Mouse (Mus musculus) liver, embryonic 12.5 days (tissue): Measurements from ENCODE around the gene Spag5. TPM values are rescaled to one million over a fixed set of nuclear protein-coding genes. Genes with fewer than 3 reads are reported as not detected.
A peak's percentile ranks its signal among the peaks of the same experiment; 100 is the strongest.

Source experiments
- ATAC-seq: fragments of 200-750 bp; cut with Nextera tagmentation; 2 replicates; pipeline ENCODE4 v1.8.0; 2017; ENCODE audit warnings: moderate number of reproducible peaks, mild to moderate bottlenecking, moderate library complexity
- H3K27ac ChIP-seq: fragments of 300-500 bp; sonication (generic); 2 replicates; pipeline ENCODE4 v1.5.1; 2016; ENCODE audit warnings: mild to moderate bottlenecking
- H3K27me3 ChIP-seq: fragments of 300-500 bp; sonication (generic); replicated peaks from 2 replicates; pipeline ENCODE4 v1.6.1; 2016; ENCODE audit warnings: mild to moderate bottlenecking, moderate library complexity
- H3K36me3 ChIP-seq: fragments of 300-500 bp; sonication (generic); 2 replicates; pipeline ENCODE4 v1.6.1; 2016; ENCODE audit warnings: mild to moderate bottlenecking, moderate library complexity
- H3K4me1 ChIP-seq: fragments of 300-500 bp; sonication (generic); 2 replicates; pipeline ENCODE4 v1.6.1; 2016
- H3K4me2 ChIP-seq: fragments of 300-500 bp; sonication (generic); 2 replicates; pipeline ENCODE4 v1.6.1; 2016; ENCODE audit warnings: mild to moderate bottlenecking, moderate library complexity
- H3K4me3 ChIP-seq: fragments of 300-500 bp; sonication (generic); 2 replicates; pipeline ENCODE4 v1.5.1; 2016; ENCODE audit warnings: mild to moderate bottlenecking, moderate library complexity
- H3K9ac ChIP-seq: fragments of 300-500 bp; sonication (generic); 2 replicates; pipeline ENCODE4 v1.6.1; 2016; ENCODE audit warnings: mild to moderate bottlenecking, moderate library complexity
- H3K9me3 ChIP-seq: fragments of 300-500 bp; sonication (generic); replicated peaks from 2 replicates; pipeline ENCODE4 v1.6.1; 2016; ENCODE audit warnings: mild to moderate bottlenecking, moderate library complexity
- WGBS: fragments of 180-500 bp; shearing (Covaris S2); methylation state at CpG from one replicate; pipeline ENCODE4 v1.1.7; 2016; ENCODE audit not compliant: insufficient replicate concordance; 5-methylcytosine and 5-hydroxymethylcytosine counted together
- polyA plus RNA-seq: library from polyadenylated mRNA; unstranded; fragments of >200 nt; fragmentation: Nextera tagmentation; extraction: Ambion mirVana; gene quantifications from 2 replicates; pipeline ENCODE4 v1.2.1, GENCODE M21; 2016

Spag5 gene
- polyA plus RNA-seq, 1 experiment from 2014 or later = 38.6 TPM

DNA sequence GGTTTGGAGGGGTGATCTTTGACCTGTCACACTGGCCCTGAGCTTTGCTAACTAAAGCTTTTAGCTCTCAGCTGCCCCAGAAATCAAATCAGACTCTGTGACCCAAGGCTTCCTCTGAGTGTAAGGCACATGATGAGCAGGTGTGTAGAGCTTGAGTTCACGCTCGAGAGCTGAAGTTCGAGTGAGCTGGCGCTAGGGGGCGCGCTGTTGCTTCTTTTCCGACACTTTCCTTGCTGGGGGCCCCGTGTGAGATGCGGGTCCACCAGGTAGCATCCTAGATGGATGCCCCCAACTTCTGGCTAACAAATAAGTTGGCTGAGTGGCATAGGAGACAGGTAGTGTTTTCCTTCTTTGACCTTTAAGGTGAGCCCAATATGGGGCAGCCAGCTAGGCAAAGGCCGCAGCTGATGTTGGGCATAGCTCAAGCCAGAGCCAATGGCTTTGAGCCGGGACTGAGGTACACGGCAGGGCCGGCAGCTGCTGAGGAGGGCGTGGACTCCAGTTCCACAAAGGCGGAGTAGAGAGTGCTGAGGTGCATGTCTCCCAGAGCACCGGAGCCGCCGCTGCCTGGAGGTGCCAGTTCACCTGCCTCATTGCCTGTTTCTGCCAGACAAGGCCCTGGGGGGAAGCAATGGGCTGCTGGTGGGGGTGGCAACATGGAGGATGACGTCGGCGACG is 57.1 kb downstream of the Spag5 start:
- H3K36me3 ChIP-seq = no peaks in the 10 kb centered on the region
- H3K4me3 ChIP-seq = no peak overlapping the region
- H3K9me3 ChIP-seq = no peaks in the 10 kb centered on the region
- WGBS = 20% methylated on average over 22 of the region's 22 CpGs
- H3K27me3 ChIP-seq = no peaks in the 10 kb centered on the region; the same call in 1 of the 2 replicates
- H3K9ac ChIP-seq = no peak overlapping the region
- H3K4me2 ChIP-seq = no peak overlapping the region
- no peak for ATAC-seq
- peaks cover 12% of the 10 kb centered on the region; the same call in 1 of the 2 replicates for H3K4me1 ChIP-seq
- no peak overlapping the region for H3K27ac ChIP-seq

DNA sequence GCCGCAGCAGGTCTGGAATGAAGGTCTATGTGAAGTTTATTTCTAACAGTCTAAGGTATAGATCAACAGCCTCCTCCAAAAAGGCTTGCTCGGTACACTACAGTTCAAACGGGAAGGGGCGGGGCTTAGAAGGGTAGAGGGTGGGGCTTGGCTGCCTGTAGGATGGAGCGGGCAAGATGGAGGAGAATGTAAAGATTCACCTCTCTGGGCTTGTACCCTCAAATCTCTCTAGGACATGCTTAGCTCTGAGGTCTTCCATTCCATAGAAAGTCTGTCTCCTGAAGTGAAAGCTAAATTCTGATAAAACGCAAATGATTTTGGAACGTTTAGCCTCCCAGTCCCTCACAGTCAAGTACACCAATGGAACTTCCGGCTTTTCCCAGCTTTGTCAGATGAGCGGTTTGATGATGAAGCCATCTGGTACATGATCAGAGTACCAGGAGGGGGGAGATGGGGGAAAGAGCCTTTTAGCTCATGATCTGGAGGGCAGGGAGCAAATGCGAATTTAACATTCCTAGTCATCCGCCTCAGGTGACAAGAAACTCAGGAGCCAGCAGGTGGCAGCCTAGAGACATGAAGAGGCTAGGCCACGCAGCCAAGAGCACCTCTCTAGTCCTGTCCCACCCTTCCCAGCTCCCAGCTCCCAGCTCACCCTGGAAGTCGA is 58.9 kb downstream of the Spag5 start:
- H3K9ac ChIP-seq = no peak overlapping the region
- peak overlapping the region; percentile 72 for H3K4me2 ChIP-seq
- peak; percentile 80 for ATAC-seq
- H3K27ac ChIP-seq = no peak overlapping the region
- 7% methylated on average over 13 of the region's 13 CpGs for WGBS
- H3K36me3 ChIP-seq = no peaks in the 10 kb centered on the region
- H3K4me1 ChIP-seq = peaks cover 13% of the 10 kb centered on the region; the same call in 1 of the 2 replicates
- no peaks in the 10 kb centered on the region for H3K9me3 ChIP-seq
- peak overlapping the region; percentile 57 for H3K4me3 ChIP-seq
- peaks cover 2% of the 10 kb centered on the region; the same call in 1 of the 2 replicates for H3K27me3 ChIP-seq

DNA sequence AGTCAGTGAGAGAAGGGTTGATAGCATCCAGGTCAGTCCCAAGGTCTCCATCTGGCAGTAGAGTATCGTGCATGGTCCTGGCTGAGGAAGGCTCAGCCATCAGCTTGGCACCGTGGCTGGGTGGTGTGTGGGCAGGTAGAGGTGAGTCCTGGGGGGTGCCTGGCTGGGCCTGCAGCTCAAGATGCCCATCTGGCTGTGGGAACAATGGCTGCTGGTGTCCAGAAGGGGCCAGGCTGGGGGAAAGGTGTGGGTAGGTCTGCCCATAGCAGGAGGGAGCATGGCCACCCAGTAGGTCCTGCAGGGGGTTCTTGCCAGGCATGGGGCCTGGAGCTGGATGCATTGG is 59.4 kb downstream of the Spag5 start:
- H3K4me3 ChIP-seq = peak overlapping the region; percentile 57; the same call in 1 of the 2 replicates
- ATAC-seq = peak; percentile 14; the same call in 1 of the 2 replicates
- peaks cover 6% of the 10 kb centered on the region; the same call in 1 of the 2 replicates for H3K27me3 ChIP-seq
- WGBS = 59% methylated on average over 2 of the region's 2 CpGs
- H3K27ac ChIP-seq = no peak overlapping the region
- H3K36me3 ChIP-seq = no peaks in the 10 kb centered on the region
- H3K4me1 ChIP-seq = peaks cover 13% of the 10 kb centered on the region; the same call in 1 of the 2 replicates
- peak overlapping the region; percentile 72 for H3K4me2 ChIP-seq
- no peak overlapping the region for H3K9ac ChIP-seq
- no peaks in the 10 kb centered on the region for H3K9me3 ChIP-seq

DNA sequence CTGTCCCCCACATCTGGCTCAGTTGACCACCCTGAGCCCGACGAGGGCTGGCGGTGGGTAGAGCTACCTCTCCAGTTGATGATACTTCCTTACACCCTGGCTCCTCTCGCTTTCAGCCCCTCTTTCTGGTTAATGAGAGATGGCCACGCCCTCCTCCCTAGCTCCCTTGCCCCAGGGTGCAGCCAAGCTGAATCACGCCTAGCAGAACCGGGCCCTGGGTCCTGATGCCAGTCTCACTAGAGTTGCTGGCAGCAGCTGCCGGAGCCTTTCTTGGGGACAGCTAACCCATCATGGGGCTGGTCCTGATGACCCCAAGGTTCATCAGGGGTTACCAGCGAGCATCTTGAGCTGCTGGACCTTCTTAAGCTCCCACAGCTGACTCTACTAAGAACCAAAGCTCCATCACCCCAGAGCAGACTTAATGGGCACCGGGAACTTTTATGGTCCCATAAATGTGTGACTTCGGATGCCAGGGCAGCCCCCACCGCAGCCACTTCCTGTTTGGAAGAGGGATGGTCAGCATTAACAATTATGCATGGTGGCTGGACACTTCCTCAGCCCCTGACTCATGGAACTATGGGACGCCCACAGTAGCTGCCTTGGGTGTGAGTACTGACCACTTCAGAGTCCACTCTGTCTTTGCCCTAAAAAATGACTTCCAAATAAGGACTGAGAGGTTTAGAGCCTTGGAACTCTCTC is 62.1 kb downstream of the Spag5 start:
- Histone ChIP-seq H3K27ac (no peak overlapping the region), H3K9me3 (no peaks in the 10 kb centered on the region), H3K36me3 (no peaks in the 10 kb centered on the region), H3K4me1 (peaks cover 13% of the 10 kb centered on the region; the same call in 1 of the 2 replicates), H3K4me2 (no peak overlapping the region), H3K9ac (no peak overlapping the region), H3K27me3 (peaks cover 6% of the 10 kb centered on the region; the same call in 1 of the 2 replicates), H3K4me3 (no peak overlapping the region)
- WGBS = 60% methylated on average over 13 of the region's 13 CpGs
- ATAC-seq = no peak

DNA sequence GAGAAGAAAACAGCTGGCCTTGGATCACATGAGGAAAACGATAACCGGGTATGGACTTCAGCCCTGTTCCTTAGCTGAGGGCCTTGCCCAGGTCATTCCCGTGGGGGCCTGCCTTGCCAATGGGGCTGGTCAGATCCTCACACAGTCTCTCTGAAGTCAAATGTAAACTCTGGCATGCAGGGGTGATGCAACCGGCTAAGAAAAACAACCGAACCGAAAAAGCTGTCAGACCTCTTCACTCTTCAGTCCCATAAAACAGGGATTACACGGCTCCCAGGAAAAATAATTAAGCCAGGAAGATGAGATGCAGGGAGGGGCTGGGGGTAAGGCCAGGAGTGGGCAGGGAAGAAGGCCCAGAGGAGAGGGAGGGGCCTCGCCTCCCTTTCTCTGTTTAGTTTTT is 62.8 kb downstream of the Spag5 start:
- no peak for ATAC-seq
- Histone ChIP-seq H3K4me1 (0 out of 2 replicates have a peak, but pooled peaks cover 13% of the 10 kb centered on the region), H3K27me3 (0 out of 2 replicates have a peak, but pooled peaks cover 6% of the 10 kb centered on the region), H3K9ac (no peak overlapping the region), H3K27ac (no peak overlapping the region), H3K4me2 (no peak overlapping the region), H3K4me3 (no peak overlapping the region), H3K36me3 (no peaks in the 10 kb centered on the region), H3K9me3 (no peaks in the 10 kb centered on the region)
- 50% methylated on average over 8 of the region's 8 CpGs for WGBS

DNA sequence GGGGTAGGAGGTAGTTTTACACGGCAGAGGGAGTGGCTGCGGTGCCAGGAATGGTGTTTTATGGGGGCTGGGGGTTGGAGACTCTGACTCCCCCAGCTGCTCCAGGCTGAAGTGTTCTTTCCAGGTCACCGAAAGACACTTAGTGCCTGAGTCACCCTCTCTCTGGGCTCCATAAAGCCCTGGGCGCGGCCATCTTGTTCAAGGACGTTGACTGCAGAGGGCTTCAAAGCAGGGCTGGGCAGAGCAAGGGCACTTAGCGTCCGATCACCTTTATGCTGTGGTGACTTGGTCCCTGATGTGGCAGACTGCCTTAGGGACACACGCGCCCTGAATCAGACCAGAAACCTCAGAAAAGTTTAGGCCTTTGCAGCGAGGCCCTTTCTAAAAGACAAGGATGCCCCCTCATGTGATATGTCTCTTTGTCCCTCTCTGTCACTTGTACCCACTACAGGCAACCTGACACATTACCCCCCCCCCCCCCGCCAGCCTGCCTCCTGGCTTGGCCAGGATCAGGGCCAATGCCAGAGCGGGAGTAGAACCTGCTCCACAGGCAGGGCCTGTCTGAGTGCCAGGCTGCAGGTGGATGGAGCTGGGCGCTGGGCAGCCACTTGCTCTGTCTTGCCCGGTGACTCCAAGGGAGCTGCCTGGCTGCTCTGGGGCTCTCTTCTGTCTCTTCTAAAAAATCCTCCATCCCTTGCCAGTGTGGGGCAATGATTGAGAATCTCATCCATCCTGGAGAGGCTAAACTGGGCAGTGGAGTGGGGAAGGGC is 66.3 kb downstream of the Spag5 start:
- WGBS = 78% methylated on average over 15 of the region's 15 CpGs
- Histone ChIP-seq H3K4me3 (no peak overlapping the region), H3K9ac (no peak overlapping the region), H3K9me3 (no peaks in the 10 kb centered on the region), H3K4me1 (0 out of 2 replicates have a peak, but pooled peaks cover 4% of the 10 kb centered on the region), H3K4me2 (no peak overlapping the region), H3K27ac (no peak overlapping the region), H3K36me3 (no peaks in the 10 kb centered on the region), H3K27me3 (0 out of 2 replicates have a peak, but pooled peaks cover 9% of the 10 kb centered on the region)
- ATAC-seq = no peak

DNA sequence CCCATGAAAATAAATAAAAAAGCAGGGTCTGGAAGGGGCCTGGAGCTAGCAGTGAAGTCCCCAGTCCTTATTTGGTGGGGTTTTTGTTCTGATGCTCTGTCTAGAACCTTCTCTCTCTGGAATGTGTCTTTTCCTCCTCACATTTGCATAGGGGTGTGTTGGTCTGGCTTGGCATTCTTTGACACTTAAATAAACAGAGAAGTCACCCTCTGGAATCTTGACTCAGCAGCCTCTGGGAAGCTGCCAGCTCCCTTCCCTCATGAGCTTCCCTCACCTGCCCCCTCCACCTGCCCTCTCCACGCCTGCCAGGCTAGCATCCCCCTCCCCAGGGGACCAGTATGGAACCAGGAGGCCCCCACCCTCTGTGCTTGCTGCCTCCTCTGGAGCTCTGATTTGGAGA is 69.1 kb downstream of the Spag5 start:
- H3K36me3 ChIP-seq = no peaks in the 10 kb centered on the region
- H3K9ac ChIP-seq = no peak overlapping the region
- H3K4me2 ChIP-seq = no peak overlapping the region
- WGBS = 48% methylated on average over 1 of the region's 1 CpGs
- ATAC-seq = no peak
- H3K27ac ChIP-seq = no peak overlapping the region
- no peaks in the 10 kb centered on the region for H3K4me1 ChIP-seq
- no peak overlapping the region for H3K4me3 ChIP-seq
- H3K9me3 ChIP-seq = no peaks in the 10 kb centered on the region
- H3K27me3 ChIP-seq = 0 out of 2 replicates have a peak, but pooled peaks cover 6% of the 10 kb centered on the region

DNA sequence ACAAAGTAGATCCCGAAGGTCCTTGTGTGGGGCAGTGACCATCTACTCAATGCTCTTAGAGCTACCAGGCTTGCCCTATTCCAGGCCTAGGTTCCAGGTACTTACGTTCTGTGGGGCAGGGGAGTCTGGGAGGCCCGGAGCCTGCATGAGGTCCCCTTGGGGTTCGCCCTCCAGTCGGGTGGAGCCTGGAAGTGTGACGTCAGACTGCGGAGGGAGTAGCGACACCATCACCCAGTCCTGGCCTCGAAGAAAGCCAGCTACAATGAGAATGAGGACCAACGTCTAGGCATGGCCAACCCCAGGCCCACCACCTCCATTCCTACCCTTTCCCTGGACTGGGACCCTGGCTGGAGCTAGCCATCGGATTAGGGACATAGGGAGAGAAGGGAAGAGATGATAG is 70.4 kb downstream of the Spag5 start:
- H3K4me3 ChIP-seq = no peak overlapping the region
- WGBS = 68% methylated on average over 11 of the region's 11 CpGs
- H3K4me2 ChIP-seq = no peak overlapping the region
- ATAC-seq = no peak
- no peak overlapping the region for H3K9ac ChIP-seq
- no peak overlapping the region for H3K27ac ChIP-seq
- no peaks in the 10 kb centered on the region for H3K4me1 ChIP-seq
- 0 out of 2 replicates have a peak, but pooled peaks cover 4% of the 10 kb centered on the region for H3K27me3 ChIP-seq
- no peaks in the 10 kb centered on the region for H3K9me3 ChIP-seq
- no peaks in the 10 kb centered on the region for H3K36me3 ChIP-seq

Other genes starting within 250 kb of the Spag5 start
- gene Eral1, start 221.1 kb upstream of the Spag5 start, polyA plus RNA-seq = 23.2 and 25.5 TPM in 2 replicates
- 6.0 and 6.7 TPM in 2 replicates for gene Fam222b, start 206.9 kb upstream of the Spag5 start, polyA plus RNA-seq
- 45.4 and 47.6 TPM in 2 replicates for gene Traf4, start 135.9 kb upstream of the Spag5 start, polyA plus RNA-seq
- 12.2 and 13.7 TPM in 2 replicates for gene Nek8, start 124.9 kb upstream of the Spag5 start, polyA plus RNA-seq
- gene Tlcd1, start 124.8 kb upstream of the Spag5 start, polyA plus RNA-seq = 62.6 and 67.1 TPM in 2 replicates
- gene Rpl23a, start 117.9 kb upstream of the Spag5 start, polyA plus RNA-seq = 1,112 and 1,156 TPM in 2 replicates
- 20.3 and 24.0 TPM in 2 replicates for gene Rab34, start 113.1 kb upstream of the Spag5 start, polyA plus RNA-seq
- 0.31 and 0.63 TPM in 2 replicates for gene Proca1, start 108.1 kb upstream of the Spag5 start, polyA plus RNA-seq
- gene Sdf2, start 55.8 kb upstream of the Spag5 start, polyA plus RNA-seq = 29.7 and 30.7 TPM in 2 replicates
- gene Supt6, start 55.5 kb upstream of the Spag5 start, polyA plus RNA-seq = 20.2 and 20.3 TPM in 2 replicates
- 52.1 and 53.8 TPM in 2 replicates for gene 2610507B11Rik, start 39.8 kb upstream of the Spag5 start, polyA plus RNA-seq
- gene BC030499, start 10.7 kb upstream of the Spag5 start, polyA plus RNA-seq = 0.22 and 0.23 TPM in 2 replicates
- gene Aldoc, start 21.4 kb downstream of the Spag5 start, polyA plus RNA-seq = 4.7 and 5.1 TPM in 2 replicates
- gene Pigs, start 26.9 kb downstream of the Spag5 start, polyA plus RNA-seq = 40.8 and 42.6 TPM in 2 replicates
- 46.5 and 50.4 TPM in 2 replicates for gene Unc119, start 42.0 kb downstream of the Spag5 start, polyA plus RNA-seq
- gene Foxn1, start 85.0 kb downstream of the Spag5 start, polyA plus RNA-seq = not detected in 2 replicates
- 0.05 TPM in 1 of 2 replicates, not detected in the other for gene Slc13a2, start 120.7 kb downstream of the Spag5 start, polyA plus RNA-seq
- 5.7 and 6.3 TPM in 2 replicates for gene Slc46a1, start 164.2 kb downstream of the Spag5 start, polyA plus RNA-seq
- gene Sarm1, start 196.2 kb downstream of the Spag5 start, polyA plus RNA-seq = 0.25 and 0.38 TPM in 2 replicates
- 206 and 223 TPM in 2 replicates for gene Vtn, start 197.6 kb downstream of the Spag5 start, polyA plus RNA-seq
- gene Sebox, start 201.9 kb downstream of the Spag5 start, polyA plus RNA-seq = 0.12 TPM in 1 of 2 replicates, not detected in the other
- gene Tmem199, start 210.6 kb downstream of the Spag5 start, polyA plus RNA-seq = 40.6 and 41.7 TPM in 2 replicates
- 96.0 and 96.7 TPM in 2 replicates for gene Poldip2, start 210.7 kb downstream of the Spag5 start, polyA plus RNA-seq
- 22.3 and 22.6 TPM in 2 replicates for gene Tnfaip1, start 234.8 kb downstream of the Spag5 start, polyA plus RNA-seq
- gene Ift20, start 234.8 kb downstream of the Spag5 start, polyA plus RNA-seq = 81.7 and 84.7 TPM in 2 replicates
- gene Tmem97, start 249.2 kb downstream of the Spag5 start, polyA plus RNA-seq = 111 and 128 TPM in 2 replicates